Mouse (Mus musculus) myocyte (in vitro differentiated cells): Measurements from ENCODE around the gene Mfsd4b5.

Experiments
- CEBPB ChIP-seq: IDR thresholded peaks from 2 replicates; pipeline ENCODE4 v1.6.1; 2011; ENCODE audit warnings: mild to moderate bottlenecking, moderate library complexity; ENCODE audit not compliant: poor library complexity, insufficient read depth, severe bottlenecking
- MAX ChIP-seq: IDR thresholded peaks from one replicate; pipeline ENCODE4 v1.6.1; 2011; ENCODE audit warnings: low read depth, mild to moderate bottlenecking, control low read depth
- MYOD1 ChIP-seq, 3 experiments: IDR thresholded peaks; one replicate each; pipeline ENCODE4 v1.6.1; 2011; ENCODE audit warnings: control low read depth in 2 of 3, low read depth in 2 of 3, mild to moderate bottlenecking in 2 of 3, moderate library complexity in 1 of 3; ENCODE audit not compliant: insufficient read length in 2 of 3, control insufficient read depth in 1 of 3
- USF1 ChIP-seq: IDR thresholded peaks from one replicate; pipeline ENCODE4 v1.6.1; 2011; ENCODE audit warnings: low read depth, mild to moderate bottlenecking, control low read depth, moderate library complexity

DNA sequence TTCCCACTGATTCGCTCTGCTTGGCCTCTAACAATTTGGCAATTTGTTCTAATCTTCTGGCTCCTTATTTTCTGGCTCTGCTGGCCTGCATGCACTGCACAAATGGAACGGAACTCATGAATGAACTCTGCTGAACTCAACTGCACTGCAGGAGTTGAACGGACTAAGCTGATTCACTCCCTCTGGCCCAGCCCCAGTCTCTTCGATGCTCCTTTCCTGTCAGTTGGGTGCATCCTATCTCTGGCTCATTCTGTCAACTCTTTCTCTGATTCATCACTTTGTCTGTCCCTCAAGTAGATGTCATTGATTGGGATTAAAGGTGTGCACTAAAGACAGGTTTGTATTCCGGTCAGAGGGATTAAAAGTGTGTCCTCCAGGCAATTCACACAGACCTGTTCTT, 40.1 kb upstream of the Mfsd4b5 start:
- TF ChIP-seq MYOD1 (IDR thresholded peaks at IDR 0.05; ENCODE audit: control insufficient read depth in 1 of 3, insufficient read length in 2 of 3, low read depth in 2 of 3), result no peak
- TF ChIP-seq MAX, result no peak
- no peak for TF ChIP-seq USF1
- no peak for TF ChIP-seq CEBPB
